Mouse (Mus musculus) kidney, postnatal 36 days (tissue): ENCODE measurements around the gene A030005K14Rik.
A peak's percentile ranks its signal among the peaks of the same experiment; 100 is the strongest.

Source experiments
- DNase-seq, 2 experiments: peaks; one replicate each; pipeline ENCODE4 v3.0.0; 2021 to 2022; ENCODE audit warnings: mixed read lengths in 2 of 2

The A030005K14Rik gene

DNA sequence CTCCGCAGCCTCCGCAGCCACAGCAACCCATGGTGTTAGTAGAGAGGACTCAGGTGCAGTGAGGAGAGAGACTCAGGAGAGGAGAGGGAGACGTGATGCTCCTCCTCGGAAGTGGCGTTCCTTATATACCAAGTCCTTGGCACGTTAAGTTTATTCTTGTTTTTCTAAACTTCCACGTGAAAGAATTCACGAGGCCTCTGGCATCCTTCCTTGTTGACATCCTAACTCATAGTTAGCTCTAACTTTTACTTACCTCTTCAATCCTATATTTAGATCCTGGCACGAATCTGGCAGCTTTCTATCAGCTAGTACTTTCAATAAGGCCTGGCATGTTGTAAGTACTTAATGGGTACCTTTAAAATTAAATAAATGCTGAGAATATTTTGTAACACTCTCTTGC lies at the start of gene A030005K14Rik:
Gene A030005K14Rik (minus strand): TSS at position 101 of the 400 bp plus-strand sequence.
- no peak for DNase-seq

DNA sequence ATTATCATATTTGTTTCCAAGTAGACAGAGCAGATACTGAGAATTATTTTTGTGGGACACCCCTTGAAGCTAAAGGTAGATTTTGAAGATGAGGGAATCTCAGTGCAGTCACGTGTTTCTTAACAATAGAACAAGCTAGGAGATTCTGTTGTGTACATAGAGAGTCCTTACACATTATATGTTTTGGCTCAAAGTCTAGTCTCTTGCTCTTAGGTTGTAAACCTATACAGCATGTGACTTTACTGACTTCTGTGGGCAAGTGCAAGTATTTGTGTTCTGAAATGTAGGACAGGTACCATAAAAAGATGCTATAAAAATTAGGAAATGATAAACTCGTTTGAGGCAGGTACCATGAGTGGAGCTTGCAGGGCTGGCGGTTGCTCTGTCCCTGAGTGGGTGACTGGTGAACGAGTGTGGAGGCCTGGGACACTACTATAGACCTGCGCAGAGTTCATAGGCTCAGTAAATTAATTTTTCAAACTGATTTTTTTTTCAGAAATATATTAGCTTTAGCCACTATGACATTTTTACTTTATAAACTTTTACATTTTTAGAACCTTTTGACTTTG lies 48.3 kb upstream of the A030005K14Rik start:
- no peak for DNase-seq

DNA sequence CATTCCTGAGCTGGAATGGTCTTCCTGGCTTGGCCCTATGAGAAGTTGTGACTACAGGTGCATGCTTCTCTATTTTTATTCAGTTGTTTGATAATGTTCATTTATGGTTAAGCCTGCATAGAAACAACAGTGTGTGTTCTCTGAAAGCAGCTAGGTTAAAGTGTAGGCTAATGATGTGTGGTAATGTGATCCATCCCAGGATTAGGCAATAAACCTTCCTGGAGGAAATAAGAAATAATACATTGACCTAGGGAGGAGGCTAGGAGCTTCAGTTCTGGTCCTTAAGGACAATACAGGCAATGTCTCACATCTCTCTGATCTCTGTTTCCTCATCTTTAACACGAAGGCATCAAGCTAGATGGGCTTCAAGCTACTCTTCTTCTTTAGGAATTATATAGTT lies 46.3 kb upstream of the A030005K14Rik start:
- no peak for DNase-seq

DNA sequence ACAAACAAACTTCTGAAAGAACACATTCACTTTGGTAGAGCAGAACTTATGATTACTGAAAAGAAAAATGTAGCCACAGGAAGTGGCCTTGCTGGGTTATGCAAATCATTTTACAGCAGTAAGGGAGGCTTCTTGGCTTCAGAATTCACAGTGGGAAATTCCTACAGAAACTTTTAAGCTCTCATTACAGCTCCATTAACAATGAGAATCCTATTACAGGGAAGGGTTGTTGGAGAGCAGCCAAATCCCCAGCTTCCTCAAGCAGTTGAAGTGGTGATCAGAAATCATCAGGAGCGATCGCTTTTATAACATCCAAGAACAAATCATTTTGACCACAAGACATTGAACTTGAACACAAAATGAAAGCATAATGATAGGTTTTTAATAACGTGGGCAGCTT lies 42.7 kb upstream of the A030005K14Rik start:
- DNase-seq: peak; percentile 25 to 55

DNA sequence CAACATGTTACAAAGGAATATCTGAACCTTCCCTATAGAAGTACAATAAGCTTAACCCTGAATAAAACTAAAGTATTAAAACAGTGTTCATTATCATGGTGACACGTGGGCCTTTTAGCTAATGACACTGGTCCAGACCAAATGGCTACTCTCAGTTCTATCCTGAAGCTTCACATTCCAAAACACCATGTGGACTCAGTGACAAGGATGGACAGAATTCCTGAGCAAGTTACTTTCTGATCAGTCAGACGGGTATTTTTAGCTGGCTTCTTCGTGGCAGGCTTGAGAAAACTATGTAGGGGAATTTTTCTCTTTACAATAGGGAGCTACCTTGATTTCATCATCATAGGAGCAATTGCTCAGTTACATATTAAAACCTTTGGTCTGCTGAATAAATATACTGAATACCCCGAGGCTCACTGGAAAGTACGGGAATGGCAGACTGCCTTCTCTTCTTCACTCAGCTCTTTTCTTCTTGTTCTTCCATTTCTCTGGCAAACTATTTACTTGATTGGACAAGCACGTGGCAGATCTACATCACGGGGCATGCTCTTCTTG lies 40.5 kb upstream of the A030005K14Rik start:
- DNase-seq: peak in 1 of 2 experiments; percentile 6

DNA sequence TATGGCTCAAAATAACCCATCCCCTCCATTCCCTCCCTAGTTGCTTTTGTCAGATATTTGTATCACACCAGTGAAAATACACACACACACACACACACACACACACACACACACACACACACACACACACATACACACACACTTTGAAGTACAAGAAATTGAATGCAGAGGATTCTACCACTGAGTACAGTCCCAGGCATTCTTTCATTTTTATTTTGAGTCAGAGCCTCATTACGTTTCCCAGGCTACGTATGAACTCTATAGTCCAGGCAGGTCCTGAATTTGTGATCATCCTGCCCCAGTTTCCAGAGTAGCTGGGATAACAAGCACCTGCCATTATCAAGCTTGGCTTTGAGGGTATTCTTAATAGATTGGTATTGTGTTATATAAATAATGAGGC lies 40.0 kb upstream of the A030005K14Rik start:
- no peak for DNase-seq

DNA sequence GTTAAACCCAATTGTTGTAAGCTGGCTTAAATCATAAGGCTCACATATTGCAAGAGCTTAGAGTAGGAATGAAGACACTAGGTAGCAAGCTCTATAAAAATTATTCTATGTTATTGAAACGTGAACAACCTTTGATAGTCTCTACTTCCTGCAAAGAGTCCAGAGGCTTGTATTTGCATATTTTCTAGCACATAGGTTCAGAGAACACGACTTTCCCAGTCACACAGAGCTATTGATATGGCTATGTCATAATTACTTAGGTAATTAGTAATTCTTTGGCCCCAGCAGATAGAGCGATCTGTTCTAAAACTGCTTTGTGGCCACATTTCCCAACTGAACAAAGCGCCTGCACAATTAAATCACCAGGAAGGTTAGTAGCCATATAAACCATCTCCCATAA lies 37.8 kb upstream of the A030005K14Rik start:
- no peak for DNase-seq

DNA sequence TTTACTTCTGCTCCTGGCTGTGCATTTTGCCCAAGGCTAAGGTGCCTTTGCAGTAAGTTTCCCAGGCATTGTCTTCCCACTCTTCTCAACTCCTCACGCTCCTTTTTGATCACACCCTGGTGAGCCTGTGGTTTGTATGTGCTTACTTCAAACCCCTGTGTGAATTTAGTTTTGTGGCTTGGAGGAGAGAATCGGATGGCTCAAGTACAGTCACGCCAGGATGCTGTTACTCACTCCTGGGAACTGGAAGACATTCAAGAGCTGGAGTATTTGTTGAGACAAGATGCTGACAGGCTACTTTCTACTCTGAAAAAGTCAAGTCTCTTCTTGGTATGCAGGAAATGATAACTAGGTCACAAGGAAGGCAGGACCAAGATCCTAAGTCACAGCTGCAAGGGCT lies 32.1 kb upstream of the A030005K14Rik start:
- no peak for DNase-seq

DNA sequence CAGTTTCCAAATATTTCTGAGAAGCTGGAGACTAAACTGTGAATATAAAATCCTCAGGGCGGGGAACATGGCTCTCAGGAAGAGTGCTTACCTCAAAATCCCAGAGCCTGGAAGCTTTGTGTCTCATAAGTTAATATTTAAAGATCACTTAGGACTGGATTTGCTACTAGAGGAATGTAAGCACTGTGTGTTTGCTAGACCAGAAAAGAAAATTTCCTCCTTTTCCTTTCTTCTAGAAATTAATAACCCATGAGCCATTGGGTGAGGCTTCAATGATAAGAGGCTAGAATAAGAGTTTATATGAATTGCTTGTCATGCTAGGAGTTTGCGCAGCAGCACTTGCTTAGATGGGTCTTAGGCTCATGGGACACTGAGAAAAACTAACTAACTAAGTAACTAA lies 25.6 kb upstream of the A030005K14Rik start:
- DNase-seq: peak in 1 of 2 experiments; percentile 4

DNA sequence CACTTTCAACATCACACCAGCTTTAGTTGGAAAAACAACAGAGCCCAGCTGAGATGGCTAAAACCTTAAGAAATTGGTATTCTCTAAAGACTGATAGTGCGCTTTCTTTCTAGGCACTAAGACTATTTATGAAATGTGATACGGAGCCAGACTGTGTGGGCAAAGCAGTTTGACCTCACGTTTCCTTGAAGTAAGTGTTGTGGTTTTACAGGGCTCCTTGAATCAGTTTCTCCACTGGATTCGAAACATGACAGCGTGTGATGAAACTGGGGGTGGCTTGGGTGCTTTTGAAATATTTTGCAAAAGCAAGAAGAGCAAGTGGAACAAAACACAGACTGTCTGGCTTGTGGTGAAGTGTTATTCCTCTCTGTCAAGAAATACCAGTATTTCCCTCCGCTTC lies 17.8 kb upstream of the A030005K14Rik start:
- no peak for DNase-seq

DNA sequence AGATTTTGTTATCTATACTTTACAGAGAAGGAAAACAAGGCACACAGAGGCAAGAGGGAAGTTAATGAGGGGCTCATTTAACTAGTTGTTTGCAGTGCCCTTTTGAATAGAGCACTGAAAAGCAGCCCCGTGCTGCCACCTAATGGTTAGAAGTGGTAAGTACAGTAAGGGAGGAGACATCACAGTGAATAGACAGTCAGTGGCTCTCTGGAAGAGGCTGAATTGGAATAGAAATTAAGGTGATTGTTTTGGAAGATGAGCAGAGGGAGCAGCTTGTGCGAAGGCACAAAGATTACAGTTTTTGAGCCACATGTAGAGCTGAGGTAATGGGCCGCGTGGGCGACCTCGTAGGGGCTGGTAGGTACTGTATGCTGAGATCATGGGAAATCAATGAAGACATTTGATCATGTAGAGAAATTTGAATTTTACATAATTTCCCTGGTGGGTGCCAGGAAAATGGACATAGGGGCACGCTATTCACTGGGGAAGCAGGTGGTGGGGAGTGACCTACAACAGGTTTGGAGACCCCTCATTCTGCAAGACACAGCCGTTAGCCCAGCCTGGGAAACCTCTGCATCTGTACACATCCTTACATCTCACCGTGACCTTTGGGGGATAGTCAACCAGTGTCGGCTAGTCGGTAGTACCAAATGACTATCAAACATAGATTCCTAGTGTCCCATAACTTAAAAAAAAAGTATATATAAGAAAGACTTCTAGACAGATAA lies 17.2 kb upstream of the A030005K14Rik start:
- peak; percentile 23 to 31 for DNase-seq

DNA sequence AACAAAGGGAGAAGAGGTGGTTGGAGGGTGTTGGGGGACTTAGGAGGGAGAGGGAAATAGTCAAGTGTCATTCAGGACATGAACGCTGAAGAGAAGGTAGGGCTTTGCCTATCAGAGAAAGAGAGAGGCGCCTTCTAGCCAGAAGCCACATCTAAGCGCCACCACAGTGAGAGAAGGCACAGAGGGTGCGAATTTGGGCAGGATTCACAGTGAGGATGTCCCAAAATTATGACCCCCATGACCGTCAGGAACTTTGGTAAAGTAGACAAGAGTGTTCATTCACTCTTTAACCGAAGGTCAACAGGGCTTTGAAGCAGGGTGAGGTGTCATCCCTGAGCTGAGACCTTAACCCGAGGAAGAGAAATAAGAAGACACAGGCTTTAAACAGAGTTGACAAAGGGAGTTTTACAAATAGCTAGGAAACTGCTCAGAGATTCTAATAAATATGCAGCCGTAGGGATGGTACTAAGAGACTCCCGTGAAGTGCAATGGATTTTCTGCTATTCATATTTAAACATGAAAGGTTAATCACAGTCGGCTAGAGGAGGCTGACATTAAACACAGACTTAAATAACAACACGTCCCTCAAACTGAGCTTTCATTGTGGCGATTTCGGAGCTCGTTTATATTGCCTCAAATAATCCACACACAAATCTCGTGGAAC lies 16.5 kb upstream of the A030005K14Rik start:
- no peak for DNase-seq

DNA sequence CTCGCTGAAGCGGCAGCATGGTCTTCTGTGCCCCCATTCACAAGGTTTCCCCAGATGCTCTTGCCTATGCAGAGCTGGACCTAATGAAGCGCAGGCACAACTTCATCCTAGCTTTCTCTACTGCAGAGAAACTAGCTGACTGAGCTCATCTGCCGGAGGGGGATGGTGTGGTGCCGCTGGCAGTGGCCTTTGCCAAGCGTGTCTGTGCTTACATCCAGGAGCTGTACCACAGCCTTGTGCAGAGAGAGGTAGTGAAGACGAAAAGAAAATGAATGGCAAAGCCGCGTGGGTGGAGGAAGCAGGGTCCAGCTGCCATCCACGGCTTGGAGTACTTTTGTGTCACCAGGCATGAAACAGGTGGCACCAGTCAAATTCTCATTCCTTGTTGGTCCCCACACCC lies 8.0 kb upstream of the A030005K14Rik start:
- no peak for DNase-seq

DNA sequence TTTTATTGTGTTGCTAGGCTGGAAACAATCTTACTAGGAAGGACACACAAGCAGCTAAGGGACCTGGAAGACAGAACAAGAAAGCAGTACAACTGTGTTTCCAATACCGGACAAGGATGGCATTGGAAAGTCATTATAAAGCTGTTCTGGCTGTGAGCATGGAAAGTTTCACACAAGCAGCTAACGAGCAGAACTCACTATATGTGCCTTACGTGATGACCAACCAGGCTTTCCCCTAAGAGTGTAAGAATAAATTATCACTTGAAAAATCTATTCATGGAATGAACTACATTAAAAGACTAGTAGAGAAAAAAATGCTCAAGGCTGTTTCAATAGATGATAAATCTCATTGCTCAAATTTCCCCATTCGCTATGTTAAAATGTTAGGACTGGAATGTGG lies 7.4 kb upstream of the A030005K14Rik start:
- DNase-seq: no peak

DNA sequence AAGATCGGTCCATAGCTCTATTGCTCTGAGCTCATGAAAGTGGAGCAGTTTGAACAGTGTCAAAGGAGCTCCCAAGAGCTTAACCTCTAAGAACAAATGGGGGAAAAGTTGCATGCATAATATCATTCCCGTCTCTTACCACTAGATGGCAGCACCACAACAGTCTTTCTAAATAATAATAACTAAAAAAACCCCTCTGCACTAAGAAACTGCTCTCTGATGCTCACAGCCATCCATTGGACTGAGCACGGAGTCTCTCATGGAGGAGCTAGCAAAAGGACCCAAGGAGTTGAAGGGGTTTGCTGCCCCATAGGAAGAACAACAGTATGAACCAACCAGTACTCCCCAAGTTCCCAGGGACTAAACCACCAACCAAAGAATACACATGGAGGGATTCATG lies 5.7 kb upstream of the A030005K14Rik start:
- peak; percentile 14 to 23 for DNase-seq

DNA sequence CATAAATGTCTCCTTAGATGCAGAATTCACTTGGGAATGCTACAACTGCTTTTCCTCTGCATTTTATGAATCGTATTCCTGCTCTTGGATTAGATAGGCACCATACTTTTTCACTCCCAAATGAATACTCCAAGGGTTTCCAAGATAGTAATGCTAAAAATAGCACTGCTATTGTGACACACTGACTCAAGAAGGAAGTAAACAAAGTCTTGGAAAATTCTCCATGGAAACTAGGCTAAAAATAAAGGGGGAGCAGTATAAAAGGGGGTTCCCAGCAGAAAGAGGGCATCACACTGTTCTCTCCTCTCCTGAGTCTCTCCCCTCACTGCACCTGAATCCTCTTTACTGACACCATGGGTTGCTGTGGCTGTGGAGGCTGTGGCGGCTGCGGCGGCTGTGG lies 1.5 kb upstream of the A030005K14Rik start, which contains the start of gene Krtap28-13:
Gene Krtap28-13 (plus strand): TSS at position 288 of the 400 bp plus-strand sequence.
- DNase-seq: no peak

DNA sequence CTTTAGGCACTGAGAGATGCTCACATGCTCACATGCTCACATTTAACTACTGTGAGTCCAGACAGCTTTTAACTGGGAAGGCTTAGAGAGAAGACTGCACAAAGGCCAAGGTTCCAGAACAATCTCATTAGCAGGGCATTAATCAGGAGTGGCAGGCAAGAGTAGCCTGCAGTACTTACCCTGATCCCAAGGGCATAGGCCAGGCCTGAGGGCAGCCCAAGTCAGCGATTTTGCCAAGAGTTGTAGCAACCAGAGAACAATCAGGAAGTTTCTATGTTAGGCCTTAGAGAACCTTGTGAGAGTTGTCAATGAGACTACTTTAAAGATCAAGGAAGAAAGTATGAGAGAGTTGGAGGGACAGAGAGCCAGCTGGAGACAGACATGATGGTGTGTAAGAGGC lies 697 bp downstream of the A030005K14Rik start:
- DNase-seq: peak; percentile 59 to 60

DNA sequence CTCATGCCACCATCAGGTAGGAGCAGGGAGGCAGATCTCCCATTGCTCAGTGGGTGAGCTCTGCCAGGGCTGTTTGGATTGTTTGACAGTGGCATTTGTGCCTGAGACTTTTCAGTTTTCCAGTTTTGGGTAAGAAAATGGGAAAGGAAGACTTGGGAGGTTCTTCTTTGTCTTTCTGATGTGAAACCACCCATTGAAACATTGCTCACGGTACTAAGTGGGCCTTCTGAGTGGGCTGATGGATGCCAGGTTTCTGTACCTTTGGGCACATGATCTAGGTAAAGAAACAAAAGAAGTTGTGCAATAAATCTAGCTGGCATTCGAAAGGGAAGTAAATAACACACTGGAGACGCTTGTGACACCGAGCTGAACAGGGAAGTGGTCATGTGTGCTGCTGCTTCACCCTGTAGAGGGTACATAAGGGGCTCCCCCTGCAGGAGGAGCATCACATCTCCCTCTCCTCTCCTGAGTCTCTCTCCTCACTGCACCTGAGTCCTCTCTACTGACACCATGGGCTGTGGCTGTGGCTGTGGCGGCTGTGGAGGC lies 14.2 kb downstream of the A030005K14Rik start, which contains the start of gene Gm47969:
Gene Gm47969 (plus strand): TSS at position 51 of the 546 bp plus-strand sequence.
- DNase-seq: no peak

DNA sequence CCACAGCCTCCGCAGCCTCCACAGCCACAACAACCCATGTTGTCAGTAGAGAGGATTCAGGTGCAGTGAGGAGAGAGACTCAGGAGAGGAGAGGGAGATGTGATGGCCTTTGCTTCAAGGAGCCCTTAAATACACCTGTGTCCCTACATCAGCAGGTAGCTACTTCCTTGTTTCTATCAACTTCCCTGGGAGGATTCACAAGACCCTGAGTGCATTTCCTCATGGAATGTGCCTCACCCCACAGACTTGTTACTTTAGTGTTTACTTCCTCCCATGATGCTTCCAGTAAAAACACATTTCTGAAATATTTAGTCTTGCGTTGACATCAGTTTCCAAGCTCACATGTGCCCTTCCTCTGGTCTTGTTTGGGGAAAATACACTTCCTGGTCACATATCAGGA lies 16.8 kb downstream of the A030005K14Rik start, which contains the start of gene Krtap28-10:
Gene Krtap28-10 (minus strand): TSS at position 101 of the 400 bp plus-strand sequence.
- DNase-seq: no peak

DNA sequence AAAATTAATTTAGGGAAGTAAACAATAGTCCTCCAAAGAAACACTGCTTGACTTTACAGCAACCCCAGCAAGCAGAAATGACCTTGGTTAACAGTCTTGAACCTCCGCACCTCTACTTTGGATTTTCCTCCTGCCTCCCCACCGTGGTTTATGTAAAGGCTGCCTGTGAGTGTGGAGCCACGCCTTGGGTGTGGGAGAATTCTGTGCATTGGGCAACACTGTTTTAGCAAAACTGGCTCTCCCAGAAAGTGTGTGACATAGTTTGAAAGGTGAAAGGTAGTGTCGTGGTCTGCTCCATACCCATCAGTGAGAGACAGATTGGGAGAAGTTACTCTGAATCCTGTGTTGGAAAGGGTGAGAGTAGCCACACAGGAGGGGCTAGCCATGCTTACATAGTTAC lies 20.1 kb downstream of the A030005K14Rik start:
- DNase-seq: no peak

DNA sequence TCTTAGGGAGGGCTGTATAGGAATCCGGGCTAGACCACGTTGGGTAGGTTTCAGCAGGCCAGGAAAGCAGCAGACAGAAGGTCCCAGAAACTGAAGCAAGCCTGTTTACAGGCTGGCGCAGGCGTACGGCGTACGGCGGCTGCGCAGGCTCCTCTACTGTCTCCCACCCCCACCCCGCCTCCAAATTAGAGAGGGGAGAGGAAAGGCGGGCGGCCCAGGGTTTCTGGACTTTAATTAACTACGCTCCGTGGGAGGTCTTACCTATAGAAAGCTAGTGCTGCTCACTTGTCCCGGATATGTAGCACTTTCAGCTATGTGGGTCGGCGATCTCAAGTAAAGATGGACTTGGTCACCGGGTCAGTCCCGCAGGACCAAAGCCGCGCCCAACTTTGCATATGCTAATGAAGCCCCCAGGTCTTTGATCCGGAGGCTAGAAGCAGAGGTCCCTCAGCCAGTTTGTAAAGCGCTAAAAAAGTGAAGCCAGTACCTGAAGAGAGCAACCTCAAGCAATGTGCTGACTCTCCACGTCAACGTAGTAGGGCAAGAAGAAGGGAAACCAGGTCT lies 21.0 kb downstream of the A030005K14Rik start, which contains the start of gene Slc19a3:
Gene Slc19a3 (minus strand): TSS at position 340 of the 564 bp plus-strand sequence.
- peak; percentile 66 to 67 for DNase-seq

DNA sequence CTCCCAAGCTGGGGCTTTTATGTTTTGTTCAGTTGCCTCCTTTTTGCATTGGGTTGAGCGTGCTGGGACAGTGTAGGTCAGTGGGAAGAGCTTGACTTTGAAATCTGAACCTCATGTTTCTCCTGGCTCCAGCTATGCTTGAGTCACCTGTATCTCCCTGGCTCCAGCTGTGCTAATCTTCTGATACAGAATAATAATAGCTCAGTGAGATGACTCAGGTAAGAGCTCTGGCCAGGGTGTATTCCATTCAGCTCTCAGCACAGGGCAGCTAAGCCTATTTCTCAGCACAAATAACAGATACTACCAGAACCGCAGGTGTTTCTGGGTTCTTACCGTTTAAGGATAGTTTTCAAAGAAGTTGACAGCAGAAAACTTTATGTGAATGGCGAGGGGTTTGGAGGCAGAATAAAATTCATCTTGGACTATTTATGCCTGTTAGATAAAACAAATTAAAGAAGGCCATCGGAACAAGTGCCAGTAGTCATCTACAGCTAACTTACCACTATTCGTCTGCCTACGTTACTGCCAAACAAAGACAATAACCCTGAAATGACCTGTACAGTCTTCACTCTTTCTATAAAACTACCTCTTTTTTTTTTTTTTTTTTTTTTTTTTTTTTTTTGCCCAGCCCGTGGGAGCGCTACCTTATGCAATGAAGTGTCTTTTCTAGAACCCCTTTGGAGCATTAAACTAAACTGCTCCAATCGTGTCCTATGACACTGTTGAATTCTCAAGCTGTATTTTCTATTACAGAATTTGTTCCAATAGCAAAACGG lies 22.1 kb downstream of the A030005K14Rik start:
- no peak for DNase-seq
